Mouse (Mus musculus) duodenum, adult 2 months (tissue): Measurements from ENCODE around the gene Ddx3x. TPM values are rescaled to one million over a fixed set of nuclear protein-coding genes. Genes with fewer than 3 reads are reported as not detected.

Source experiments
- polyA plus RNA-seq: library from polyadenylated mRNA; depleted of rRNA; stranded (reverse); fragments of >200 nt; gene quantifications from 2 replicates; pipeline ENCODE4 v1.2.3, GENCODE M21; 2012; ENCODE audit warnings: low replicate concordance; rRNA removed

Gene Ddx3x
- 2.3 and 4.5 TPM in 2 replicates for polyA plus RNA-seq

DNA sequence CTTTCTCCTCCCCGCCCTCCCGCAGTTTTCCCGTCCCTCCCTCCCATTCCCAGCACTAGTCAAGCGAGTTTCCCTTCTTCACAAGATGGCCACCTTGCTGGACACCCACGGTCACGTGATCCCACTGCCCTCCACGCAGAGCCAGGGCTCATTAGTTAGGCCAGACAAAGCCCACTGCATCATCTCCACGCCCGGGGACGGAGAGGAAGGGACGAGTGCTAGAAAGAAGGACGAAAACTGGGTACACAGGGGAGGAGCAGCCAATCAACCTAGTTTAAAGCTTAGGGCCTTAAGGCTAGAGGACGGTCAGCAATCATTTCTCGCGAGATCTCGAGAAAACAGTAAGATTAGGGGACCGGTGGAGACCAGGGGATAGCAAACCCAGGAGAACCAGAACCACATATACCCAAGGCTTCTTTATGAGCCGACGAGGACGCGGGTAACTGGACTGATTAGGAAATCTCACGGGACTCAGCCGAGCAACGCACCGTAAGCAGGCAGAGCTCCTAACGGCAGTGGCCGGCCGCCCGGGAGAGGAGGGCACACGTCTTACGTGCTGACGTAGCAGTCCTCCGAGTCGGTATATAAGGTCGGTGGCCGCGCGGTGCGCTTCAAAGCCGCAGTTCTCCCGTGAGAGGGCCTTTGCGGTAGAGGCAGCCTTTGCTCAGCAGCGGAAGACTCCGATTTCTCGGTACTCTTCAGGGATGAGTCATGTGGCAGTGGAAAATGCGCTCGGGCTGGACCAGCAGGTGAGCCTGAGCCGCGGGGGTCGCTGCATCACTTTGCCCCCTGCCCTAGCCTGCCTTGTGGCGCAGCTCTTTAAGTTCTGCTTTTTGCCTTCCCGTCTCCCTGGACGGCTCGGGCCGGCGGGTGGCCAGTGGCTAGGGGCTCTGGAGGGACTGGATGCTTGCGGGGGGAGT is at the start of gene Ddx3x:
Gene Ddx3x (plus strand): TSS at position 562 of the 920 bp plus-strand sequence.

Other genes starting within 250 kb of the Ddx3x start
- gene Usp9x, start 209.5 kb upstream of the Ddx3x start, polyA plus RNA-seq, result 1.5 TPM in 2 replicates
- 0.23 and 1.6 TPM in 2 replicates for gene Nyx, start 185.1 kb downstream of the Ddx3x start, polyA plus RNA-seq